Mouse (Mus musculus): ENCODE results near the gene Smyd2.
A peak's percentile ranks its signal among the peaks of the same experiment; 100 is the strongest.

Gene Smyd2

DNA sequence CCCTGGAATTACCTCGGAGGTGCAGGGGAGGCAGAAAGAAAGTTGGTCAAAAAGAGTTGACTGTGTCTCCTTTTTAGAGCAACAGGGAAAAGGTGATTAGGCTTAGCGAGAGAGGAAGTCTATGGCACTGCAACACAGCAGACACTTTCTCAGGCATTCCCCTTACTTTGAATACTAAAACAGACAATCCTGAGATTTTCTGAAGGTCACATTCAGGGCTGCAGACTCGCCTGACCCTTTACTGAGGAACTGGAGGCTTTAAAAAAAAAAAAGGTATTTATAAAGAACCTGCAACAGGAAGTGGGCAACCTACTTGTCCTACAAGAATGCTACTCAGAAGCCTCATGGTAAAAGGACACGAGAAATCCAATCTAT is 5.0 kb downstream of the Smyd2 start:
- no peak for DNase-seq (ENCODE audit: low spot score in 2 of 2)

DNA sequence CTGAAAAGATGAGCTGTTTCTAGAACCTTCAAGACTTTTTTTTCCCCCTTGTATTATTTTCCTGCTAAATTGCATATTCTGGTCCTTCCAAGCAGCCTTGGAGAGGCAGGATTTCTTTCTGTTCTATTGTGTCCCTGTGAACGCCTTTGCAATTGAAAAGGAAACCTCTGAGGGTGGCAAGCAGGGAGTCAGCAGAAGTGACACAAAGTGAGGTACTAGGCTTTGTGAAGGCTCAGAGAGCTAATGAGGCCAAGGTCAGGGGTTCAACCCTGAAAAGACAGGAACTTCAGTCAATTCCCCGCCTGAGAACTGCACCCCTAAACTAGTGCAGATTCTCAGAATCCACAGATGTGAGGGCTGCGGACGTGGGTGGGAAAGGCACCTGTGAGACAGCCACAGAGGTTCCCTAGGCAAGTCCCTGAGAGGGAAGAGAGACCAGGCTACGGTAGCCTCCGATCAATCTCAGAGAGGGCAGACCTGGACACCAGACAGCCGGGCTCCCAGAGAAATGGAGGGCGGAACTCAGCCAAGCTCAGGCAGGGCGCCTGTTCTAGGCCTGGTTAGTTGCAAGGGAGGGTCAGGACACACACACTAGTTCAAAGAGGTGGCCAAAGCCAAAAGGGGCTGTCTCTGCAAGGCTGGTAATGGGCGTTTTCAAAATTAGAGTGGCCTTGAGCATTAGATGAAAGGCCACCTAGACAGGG is 5.6 kb downstream of the Smyd2 start:
- no peak for DNase-seq (ENCODE audit: low spot score in 2 of 2)

DNA sequence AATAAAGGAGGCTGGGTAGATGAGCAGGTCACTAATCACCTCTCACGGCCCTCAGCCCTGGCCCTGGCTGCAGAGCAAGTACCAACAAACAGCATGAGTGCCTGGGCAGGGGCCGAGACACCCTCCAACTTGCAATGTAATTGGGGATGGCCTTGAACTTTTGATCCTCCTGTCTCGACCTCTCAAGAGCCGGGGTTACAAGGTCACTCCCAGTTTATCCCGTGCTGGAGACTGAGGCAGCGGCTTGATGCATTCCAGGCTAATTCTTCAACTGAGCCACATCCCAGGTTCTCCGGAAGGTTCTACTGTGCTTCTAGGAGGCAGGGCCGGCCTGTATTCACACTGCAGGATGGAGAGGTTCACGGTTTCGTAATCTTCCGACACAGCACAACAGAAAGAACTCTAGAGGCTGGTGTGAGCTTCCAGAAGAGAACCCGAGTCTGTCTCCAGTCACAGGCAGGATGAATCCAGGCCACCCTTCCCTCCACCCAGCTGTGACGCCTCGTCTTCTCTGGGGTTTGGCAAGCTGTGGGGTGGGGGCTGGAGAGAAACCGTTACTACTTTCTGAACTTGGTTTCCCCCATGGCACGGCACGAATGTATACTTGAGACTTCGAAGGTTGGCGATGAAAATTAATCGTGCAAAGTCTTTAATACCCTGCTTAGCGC is 8.9 kb downstream of the Smyd2 start:
- no peak for DNase-seq (ENCODE audit: low spot score in 2 of 2)

DNA sequence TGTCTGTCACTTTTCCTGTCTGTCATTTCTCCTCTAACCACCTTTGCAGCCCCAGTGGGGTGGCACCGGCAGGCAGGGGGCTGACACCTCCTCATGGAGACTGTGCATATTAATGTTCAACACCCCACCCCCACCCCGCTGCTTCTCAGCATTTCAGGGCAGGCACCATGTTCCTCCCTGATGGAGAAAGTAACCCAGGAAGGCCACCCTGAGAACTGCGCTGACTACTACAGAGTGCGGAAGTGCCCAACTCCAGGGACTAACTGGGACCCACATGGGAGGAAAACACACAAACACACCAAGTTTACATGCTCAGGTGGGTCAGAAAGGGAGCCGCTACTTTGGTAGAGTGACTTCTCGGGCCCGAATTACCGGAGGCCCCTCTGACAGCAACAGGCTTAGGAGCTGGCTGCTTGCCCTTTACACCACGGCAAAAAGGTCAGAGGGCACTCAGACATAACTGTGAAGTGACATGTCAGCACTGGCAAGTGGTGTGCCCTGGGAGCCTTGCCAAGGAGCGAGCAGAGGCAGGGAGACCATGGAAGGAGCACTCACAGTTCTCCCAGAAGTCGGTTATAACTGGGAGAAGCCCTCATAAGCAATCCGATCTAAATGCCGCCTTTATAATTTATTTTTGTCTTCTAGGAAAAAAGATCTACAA is 11.3 kb downstream of the Smyd2 start:
- DNase-seq (ENCODE audit: low spot score in 2 of 2) = no peak

DNA sequence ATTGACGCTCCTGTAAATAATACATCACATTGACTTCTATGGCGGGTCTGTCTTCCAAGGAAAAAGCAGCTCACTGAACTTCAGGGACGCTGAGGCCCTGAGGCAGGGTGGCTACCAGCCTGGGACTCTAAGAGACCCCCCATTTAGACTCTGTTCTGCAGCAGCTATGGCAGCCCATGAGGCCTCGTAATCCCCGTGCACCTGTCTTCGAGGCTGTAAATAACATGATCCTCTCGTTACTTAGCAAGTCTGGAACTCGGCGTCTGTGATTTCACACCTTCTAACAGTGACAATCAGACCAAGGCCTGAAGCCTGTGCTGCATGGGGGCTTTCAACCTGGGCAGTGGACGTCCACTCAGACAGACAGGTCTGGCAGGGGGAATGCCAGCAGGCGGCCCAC is 19.0 kb downstream of the Smyd2 start:
- no peak for DNase-seq (ENCODE audit: low spot score in 2 of 2)

DNA sequence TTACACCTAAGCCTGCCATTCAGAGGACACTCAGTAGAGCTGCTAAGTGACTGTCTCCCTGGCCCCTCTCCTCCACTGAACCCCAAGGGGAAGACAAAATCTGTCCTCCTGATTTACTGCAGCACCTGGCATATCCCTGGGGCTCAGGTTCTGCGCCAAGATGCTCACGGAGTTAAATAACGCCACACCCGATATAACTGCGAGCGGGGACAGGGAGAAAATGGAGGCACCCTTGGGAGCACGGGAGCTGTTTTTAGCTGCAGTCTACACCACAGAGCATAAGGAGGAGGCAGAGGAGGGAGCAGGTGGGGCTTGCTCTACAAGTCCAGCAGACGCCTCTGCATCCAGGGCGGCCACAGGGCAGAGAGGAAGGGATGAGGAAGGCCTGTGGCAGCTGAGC is 19.8 kb downstream of the Smyd2 start:
- DNase-seq (ENCODE audit: low spot score in 2 of 2) = no peak

DNA sequence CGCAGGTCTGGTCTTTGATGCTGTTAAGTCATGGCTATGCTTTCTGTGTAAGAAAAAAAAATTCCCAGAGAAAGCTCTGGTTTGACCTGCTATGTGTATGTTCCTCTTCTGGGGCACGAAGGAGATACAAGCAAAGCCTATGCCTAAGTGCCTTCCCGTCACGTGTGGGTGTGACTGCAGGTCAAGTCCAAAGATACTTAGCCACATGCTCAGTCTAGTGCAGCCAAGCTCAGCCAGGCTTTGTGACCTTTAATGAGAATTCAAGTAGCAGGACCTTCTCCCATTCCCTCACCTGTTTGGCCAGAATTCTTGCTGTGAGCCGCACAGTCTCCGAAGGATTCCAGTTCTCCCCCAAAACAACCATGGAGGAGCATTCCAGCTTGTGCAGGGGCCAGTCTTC is 22.6 kb downstream of the Smyd2 start:
- DNase-seq (ENCODE audit: low spot score in 2 of 2) = no peak

DNA sequence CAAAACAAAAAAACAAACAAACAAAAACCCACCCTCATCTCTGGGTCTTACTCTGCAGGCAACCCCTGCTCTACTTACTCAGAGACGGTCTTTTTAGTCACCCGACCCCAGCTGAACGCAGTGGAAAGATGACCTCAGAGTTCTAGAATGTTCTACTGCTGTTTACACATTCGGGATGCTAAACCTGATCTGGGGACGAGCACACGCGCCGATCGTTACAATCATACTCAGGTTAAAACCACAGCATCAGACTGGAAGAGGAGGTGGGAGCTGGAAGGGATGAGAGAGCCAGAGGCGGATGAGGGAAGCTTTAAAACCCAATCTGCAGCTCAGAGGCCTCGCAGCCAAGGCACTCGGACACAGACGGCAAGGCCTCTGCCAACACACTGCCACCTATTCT is 23.5 kb downstream of the Smyd2 start:
- no peak for DNase-seq (ENCODE audit: low spot score in 2 of 2)

DNA sequence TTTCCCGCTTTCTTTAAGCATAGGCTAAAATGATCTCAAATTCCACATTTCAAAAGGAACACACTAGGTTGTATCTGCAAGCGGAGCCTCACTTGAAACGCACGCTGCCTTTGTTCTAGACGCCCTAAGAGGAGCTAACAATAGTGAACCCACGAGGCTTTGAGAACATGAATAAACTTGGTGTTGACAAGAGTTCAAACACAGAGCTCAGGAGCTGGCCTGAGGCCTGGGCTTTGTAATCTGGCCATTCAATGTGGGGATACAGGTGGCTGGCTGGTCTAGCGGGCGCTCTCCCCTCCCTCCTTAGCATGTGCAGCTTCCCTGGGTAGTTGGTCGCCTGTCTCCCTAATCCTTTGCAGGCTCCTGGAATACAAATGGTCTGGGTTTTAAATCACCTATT is 24.3 kb downstream of the Smyd2 start:
- no peak for DNase-seq (ENCODE audit: low spot score in 2 of 2)

DNA sequence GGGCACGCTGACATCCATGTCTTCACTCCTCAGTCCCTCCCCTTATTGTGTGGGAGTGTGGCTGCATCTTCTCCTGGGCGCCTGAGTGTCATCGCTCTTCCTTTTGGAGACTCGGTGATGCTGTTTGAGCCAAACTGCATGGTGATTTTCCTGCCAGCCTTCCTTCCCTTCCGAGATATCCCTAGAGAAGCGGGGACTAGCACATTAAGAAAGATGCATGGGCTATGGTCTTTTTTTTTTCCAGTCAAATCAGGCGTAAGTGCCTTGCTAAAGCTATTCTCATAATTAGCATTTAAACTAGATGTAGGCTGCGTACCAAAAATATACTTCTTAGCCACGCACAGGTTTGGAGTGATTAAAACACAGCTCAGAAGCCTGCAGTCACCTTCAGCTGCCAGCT is 28.0 kb downstream of the Smyd2 start:
- no peak for DNase-seq (ENCODE audit: low spot score in 2 of 2)

DNA sequence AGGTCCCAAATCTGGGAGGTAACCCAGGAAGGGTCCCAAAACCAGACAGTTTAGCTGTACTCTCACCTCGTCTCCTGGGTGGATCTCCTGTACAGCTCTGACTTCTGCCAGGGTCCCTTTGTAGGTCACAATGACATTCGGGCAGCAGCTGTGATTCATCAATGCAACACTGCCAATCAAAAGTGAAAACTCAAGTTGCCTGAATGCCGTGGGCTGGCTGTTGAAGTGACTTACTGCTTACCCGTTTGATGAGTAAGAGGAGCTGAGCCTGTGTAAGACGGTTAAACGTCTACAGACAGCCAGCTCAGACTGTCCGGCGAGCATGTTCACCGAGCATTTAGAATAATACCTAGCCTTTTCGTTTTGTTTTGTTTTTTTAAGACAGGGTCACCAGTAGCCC is 33.4 kb downstream of the Smyd2 start:
- no peak for DNase-seq (ENCODE audit: low spot score in 2 of 2)

DNA sequence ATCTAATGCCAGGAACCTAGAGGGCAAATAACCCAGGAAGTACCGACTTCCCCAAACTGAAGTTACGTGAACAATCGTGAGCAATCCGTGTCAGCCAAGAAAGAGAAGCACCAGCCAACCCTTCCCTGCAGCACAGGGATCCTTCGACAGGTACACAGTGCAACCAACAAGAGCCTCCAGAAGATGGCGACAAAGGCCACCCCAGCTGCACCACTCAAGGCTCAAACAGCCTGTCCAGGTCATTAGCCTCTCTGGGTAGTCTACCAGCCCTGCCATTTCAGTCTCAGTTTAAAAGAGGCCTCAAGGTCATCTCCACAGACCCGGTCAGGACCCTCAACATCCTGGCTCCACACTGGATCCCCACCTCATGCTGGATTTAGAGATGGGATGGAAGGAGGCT is 34.6 kb downstream of the Smyd2 start:
- peak in 1 of 2 experiments; percentile 56 for DNase-seq (ENCODE audit: low spot score in 2 of 2)

DNA sequence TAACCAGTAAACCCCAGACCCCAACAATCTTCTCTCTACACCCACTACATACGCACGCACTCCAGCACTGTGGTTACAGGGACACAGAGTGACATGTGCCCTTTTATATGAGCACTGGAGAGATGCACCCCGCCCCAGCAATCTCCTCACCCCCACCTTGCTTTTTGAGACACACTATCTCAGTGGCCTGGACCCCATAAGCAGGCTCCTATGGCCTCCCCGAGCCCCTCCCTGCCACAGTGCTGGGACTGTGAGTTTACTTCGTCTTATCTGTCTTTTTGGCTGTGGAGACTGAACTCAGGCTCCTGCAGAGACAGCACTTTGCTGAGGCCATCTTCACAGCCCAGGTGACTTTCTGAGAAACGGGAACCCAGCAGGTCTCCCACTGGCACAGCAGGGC is 36.2 kb downstream of the Smyd2 start:
- DNase-seq (ENCODE audit: low spot score in 2 of 2) = no peak

DNA sequence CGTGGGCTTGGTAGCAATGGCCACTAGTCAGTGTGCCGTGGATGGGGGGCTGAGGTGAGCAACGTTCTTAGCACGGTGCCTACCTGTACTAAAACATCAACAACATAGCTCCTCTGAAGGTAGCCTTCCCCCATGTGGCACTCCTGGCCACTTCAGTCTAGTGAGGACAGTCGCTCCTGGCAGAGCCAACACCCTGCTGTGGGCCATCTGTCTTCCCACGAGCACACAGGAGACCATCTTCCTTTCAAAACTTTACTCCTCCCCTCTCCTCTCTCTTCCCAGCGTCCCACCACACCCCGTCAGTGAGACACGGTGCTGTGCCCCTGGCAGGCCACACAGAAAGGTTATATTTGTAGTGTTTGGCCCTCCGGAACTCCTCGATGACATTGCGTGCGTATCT is 37.2 kb downstream of the Smyd2 start:
- no peak for DNase-seq (ENCODE audit: low spot score in 2 of 2)

DNA sequence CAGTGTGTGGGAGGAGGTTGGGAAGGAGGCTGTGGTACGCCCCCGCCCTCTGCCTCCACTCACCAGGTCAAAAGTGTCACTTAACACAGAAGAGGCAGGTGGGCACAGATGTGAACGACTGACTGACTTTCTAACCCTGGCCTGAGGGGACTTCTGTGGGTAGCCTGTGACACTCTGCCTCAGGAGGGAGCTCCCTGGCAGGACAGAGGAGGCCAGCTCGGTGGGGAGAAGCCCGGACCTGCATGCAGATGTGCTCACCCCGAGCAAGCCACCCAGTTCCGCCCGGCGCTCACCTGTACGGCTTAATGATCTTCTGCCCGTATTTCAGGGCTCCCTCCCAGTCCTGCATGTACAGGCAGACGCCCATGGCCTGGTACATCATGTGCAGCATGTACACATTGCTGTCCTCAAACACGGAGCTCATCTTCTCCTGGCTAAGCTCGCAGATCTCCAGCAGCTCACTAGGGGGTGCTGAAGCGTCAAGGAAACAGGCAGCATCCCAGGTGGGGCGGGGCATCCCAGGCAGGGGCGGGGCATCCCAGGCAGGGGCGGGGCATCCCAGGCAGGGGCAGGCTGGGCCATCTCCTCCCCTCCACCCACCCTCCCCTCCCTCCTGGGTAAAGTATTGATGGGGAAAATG is 38.5 kb downstream of the Smyd2 start:
- peak; percentile 32 to 38 for DNase-seq (ENCODE audit: low spot score in 2 of 2)

DNA sequence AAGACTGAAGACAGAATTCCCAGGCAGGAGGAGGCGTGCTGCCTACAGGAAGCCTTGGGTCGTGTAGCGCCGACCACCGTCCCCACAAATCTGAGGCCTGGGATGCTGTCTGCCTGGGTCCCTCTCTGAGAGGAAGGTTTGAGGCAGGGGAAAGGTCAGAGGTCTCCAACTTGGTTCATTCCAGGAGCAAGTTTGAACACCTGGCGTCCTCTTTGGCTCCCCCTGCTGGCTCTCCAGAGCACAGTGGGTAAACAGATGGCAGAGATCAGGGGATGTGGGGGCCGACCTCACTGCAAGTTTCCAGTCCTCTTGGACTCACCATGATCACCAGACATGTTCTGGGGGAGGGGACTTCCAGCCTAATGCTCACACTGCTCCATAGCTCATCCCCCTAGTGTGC is 39.3 kb downstream of the Smyd2 start:
- peak in 1 of 2 experiments; percentile 26 for DNase-seq (ENCODE audit: low spot score in 2 of 2)

DNA sequence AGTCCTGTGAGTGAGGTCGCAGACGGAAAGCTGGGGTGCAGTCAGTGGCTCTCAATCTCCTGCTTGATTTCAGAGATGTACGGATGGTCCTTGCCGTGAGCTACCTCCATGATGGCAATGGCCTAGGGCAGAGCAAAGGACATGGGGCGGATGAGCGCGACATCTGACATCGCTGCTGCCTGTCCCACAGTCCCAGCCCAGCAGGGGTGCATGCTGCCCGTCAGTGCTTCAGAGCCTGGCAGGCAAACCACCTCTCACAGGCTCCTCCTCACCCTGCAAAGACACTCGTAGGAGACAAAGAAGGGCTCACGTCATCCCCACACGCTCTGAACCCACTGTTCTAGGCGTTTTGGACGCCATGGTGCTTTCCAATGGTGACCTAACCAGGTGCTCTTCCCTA is 41.4 kb downstream of the Smyd2 start:
- DNase-seq (ENCODE audit: low spot score in 2 of 2) = no peak

DNA sequence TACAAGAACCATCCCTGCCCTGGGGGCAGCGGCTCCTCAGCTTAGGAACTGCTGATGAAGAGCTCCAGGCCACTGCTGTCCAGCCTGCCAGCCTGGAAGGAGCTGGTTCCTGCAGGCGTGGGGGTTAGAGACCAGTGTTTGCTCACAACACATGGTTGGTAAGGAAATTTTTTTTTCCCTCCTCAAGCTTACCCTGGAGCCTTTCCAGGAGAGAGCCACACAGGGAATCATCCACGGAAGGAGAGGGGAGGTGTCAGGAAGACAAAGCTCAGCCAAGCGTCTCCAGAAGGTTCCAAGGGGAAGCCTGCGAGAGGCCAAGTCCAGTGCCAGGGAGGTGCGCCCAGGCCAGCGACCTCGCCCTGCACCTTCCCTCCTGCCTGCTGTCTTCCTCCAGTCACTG is 42.2 kb downstream of the Smyd2 start:
- no peak for DNase-seq (ENCODE audit: low spot score in 2 of 2)

DNA sequence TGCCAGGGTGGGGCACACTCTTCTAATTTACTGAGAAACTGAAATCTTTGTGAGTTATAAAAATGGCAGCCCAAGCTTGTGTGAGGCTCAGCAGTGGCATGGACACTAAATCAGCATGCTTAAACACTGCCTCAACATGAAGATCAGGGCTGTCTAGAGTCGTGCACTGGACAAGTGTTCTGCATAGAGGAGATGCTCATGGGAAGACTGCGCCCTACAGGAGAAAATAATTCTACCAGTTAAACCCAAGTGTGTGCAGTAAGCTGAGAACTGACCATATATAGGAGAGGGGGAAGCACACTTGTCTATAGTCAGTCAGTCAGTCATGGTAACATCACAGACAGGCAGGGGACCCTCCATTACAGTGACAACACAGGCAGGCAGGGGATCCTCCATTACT is 43.0 kb downstream of the Smyd2 start:
- no peak for DNase-seq (ENCODE audit: low spot score in 2 of 2)

DNA sequence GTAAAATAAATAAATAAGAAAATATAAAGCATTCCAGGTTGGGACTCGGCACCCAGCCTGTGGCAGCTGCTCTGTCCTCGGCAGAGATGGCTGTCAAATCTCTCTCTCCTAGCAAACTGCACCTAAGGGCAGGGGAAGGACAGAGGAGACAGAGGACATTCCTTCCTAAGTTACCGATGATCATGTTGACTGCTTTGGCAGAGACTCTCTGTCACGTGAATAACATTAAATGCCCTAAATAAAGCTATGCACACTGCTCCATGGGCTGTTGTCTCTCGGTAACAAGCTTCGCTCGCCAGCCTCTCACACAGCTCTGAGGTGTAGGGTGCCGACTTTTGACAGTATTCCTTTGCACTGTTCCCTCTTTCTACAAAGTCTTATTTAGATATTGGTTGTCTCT is 46.0 kb downstream of the Smyd2 start:
- no peak for DNase-seq (ENCODE audit: low spot score in 2 of 2)

DNA sequence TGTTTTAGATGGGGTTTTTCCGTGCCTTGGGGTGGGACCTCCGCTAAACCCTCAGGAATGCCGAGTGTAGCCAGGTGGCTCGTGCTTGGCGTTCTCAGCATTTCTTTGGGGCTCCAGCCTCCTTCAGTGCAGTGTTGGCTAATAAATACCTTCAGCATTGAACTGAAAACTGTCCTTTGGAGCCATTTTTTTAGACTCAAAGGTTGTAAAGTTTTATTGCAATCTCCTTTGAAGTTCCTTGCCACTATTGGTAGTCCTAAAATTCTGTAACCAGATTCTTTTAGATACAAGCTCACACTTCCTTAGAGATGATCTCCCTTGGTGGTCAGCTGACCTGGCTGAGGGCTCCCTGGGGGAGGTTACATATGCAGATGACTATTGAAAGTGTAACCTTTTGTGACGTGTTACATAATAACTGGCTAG is 46.7 kb downstream of the Smyd2 start:
- no peak for DNase-seq (ENCODE audit: low spot score in 2 of 2)

DNA sequence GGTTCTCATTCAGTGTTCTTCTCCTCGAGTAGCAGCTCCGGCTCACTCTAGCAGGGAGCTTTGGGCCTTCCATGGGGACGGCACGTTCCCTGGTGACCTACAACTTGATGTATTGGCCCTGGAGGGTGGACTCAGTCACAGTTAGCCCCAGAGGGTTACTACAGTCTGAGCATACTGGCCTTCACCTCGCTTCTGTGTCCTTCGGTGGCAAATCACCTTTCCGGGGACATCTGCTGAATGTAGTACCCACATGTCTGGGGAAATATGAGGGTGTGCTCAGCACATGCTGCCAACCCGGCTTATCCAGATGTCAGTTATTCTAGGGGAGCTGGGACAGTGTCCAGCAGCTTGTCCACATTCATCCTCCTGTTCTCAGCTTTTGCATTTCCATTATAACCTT is 48.6 kb downstream of the Smyd2 start:
- no peak for DNase-seq (ENCODE audit: low spot score in 2 of 2)

DNA sequence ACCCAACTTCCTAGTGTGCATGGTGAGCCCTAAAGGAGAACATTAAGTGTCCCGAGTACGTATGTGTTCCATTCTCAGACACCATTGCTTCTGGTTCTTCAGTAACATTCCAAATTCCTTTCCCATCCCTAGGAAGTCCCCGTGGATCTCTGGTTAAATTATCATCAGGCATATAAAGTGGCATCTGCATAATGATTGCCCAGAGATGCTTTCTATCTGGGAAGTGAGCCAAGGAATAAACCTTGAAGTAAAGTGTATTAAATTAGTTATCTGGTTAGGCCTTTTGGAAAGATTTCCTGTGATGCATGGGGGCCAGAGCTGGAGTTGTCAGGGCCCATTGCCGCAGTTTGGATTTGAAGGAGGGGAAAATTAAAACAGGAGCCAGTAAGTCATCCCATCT is 50.1 kb downstream of the Smyd2 start:
- DNase-seq (ENCODE audit: low spot score in 2 of 2) = no peak

Data from frontal cortex, postnatal 14 days (tissue).